8 mouse cellular contexts compared by ENCODE assay signal in the genomic region with DNA sequence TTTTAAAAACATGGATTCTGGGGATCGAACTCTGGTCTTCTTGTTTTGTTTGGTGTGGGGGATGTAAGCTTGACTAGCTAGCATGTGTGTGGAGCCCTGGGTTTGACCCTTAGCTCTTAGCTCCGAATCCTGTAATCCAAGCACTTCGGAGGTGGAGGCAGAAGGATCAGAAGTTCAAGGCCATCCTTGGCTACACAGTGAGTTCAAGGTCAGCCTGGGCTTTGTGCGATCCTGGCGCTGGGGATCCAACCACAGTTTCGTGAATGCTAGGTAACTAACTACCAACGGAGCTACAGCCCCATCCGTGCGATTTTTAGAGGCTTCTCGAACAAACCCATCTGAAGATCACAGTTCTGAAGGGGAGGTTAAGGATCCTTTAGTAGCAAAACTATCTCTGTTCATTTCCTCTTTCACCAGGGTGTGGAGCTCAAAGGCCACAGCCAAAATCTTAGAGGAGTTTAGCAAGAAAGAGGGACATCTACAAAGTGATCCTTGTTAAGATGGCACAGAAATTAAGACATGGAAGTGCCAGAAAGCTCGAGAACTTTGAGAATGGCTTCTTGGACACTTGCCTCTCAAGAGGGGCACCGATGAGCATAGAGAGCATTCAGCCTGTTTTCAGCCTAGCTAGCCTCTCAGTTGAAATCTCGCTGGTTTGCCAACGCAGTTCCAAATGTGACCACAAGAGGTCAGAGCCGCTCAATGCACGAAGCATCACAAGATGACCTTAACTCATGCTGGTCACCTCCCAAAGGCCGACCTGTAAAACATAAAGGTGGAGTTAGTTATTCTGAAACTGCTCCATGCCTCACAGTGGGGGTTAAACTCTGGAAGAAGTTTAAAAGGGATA.
DNase-seq lines count a peak whose midpoint lies in the region; ATAC-seq and TF ChIP-seq lines count a peak whose summit lies in the region.

No protein-coding gene starts in this region.

- ATAC-seq in granulocyte monocyte progenitor cell, adult 5-6 weeks (replicated peaks; ENCODE audit: poor library complexity, severe bottlenecking) = peak; percentile 76
- ATAC-seq in intestine, postnatal 0 days = no peak
- ATAC-seq in midbrain, embryonic 11.5 days (ENCODE audit: low FRiP score) = peak; percentile 76

- H3K27ac ChIP-seq in intestine, postnatal 0 days (ENCODE audit: low read depth, low read length) = no peak overlapping the region
- no peak overlapping the region for H3K27ac ChIP-seq in midbrain, embryonic 11.5 days (ENCODE audit: low read depth, low read length)

- no peak overlapping the region for H3K4me3 ChIP-seq in intestine, postnatal 0 days (ENCODE audit: low read depth, low read length)
- H3K4me3 ChIP-seq in midbrain, embryonic 11.5 days (ENCODE audit: low read depth, low read length) = no peak overlapping the region

- H3K4me2 ChIP-seq in intestine, postnatal 0 days (replicated peaks; ENCODE audit: low read depth) = 0 out of 2 replicates have a peak overlapping the region, but pooled peaks have one; percentile 9
- H3K4me2 ChIP-seq in midbrain, embryonic 11.5 days = no peak overlapping the region

- no peaks in the 10 kb centered on the region for H3K9me3 ChIP-seq in intestine, postnatal 0 days (ENCODE audit: control insufficient read depth)
- H3K9me3 ChIP-seq in midbrain, embryonic 11.5 days (ENCODE audit: control insufficient read depth, low read length) = no peaks in the 10 kb centered on the region

- no peaks in the 10 kb centered on the region for H3K27me3 ChIP-seq in intestine, postnatal 0 days (replicated peaks; ENCODE audit: control insufficient read depth, insufficient read depth, low read length)
- no peaks in the 10 kb centered on the region for H3K27me3 ChIP-seq in midbrain, embryonic 11.5 days (ENCODE audit: control insufficient read depth, insufficient read depth, low read length)

- H3K4me1 ChIP-seq in intestine, postnatal 0 days (replicated peaks; ENCODE audit: control insufficient read depth, insufficient read depth, low read length) = no peaks in the 10 kb centered on the region
- H3K4me1 ChIP-seq in midbrain, embryonic 11.5 days (ENCODE audit: control insufficient read depth, insufficient read depth, low read length) = no peaks in the 10 kb centered on the region

- WGBS in intestine, postnatal 0 days = 44% methylated on average over 17 of the region's 17 CpGs
- WGBS in midbrain, embryonic 11.5 days = 49% methylated on average over 17 of the region's 17 CpGs

- intact Hi-C loops in left cerebral cortex, postnatal 4 days (cut with DNase I) = loop anchor here (5.0 to 10.0 kb wide), 2 partner anchors 98 to 351 kb away; no protein-coding TSS in a partner anchor

- peak; percentile 86 to 97 for DNase-seq in adrenal gland, adult (ENCODE audit: inconsistent age in 2 of 2, low spot score in 1 of 2)
- peak; percentile 90 for DNase-seq in embryo, embryonic 10.5 days (ENCODE audit: low spot score)
- peak; percentile 83 for DNase-seq in left cerebral cortex, postnatal 4 days
- peak; percentile 98 for DNase-seq in midbrain, embryonic 11.5 days (ENCODE audit: low spot score, missing footprints)
- DNase-seq in right cerebral cortex, postnatal 4 days = peak; percentile 80
- DNase-seq in urinary bladder, postnatal 4 days (ENCODE audit: low spot score in 2 of 2) = peak; percentile 71 to 90

- no peaks in the 10 kb centered on the region for H3K36me3 ChIP-seq in intestine, postnatal 0 days (ENCODE audit: control insufficient read depth, insufficient read depth)
- H3K36me3 ChIP-seq in midbrain, embryonic 11.5 days (ENCODE audit: control insufficient read depth, insufficient read depth, low read length) = no peaks in the 10 kb centered on the region

- H3K9ac ChIP-seq in intestine, postnatal 0 days (ENCODE audit: low read depth, low read length) = no peak overlapping the region
- no peak overlapping the region for H3K9ac ChIP-seq in midbrain, embryonic 11.5 days (ENCODE audit: low read length)

- TF ChIP-seq CTCF in intestine, postnatal 0 days (IDR thresholded peaks at IDR 0.05; ENCODE audit: low read depth) = peak; percentile 95
